Mouse (Mus musculus) thymus, adult 2 months (tissue): ENCODE data around the gene Pnp.

Experiments
- CTCF ChIP-seq: fragments of 200-500 bp; IDR thresholded peaks from 2 replicates; pipeline ENCODE4 v1.5.1; 2012; ENCODE audit warnings: mild to moderate bottlenecking, control low read depth, low read length, moderate library complexity, borderline replicate concordance; ENCODE audit not compliant: control insufficient read depth, poor library complexity, insufficient read depth; ENCODE audit errors: extremely low read depth
- POLR2A ChIP-seq: fragments of 200-500 bp; IDR thresholded peaks from 2 replicates; pipeline ENCODE4 v1.6.1; 2012; ENCODE audit warnings: mild to moderate bottlenecking, low read length, control low read depth, moderate library complexity; ENCODE audit not compliant: control insufficient read depth, poor library complexity, insufficient read depth; ENCODE audit errors: extremely low read depth

- TF ChIP-seq CTCF (no peak), POLR2A (no peak)
These were observed 39.3 kb upstream of the Pnp start for GRCm38 (mm10) chr14:50891621-50892020.
